9 mouse cellular contexts compared by ENCODE assay signal in genomic region chr19:61226401-61226927, GRCm38 (mm10). TPM values are rescaled to one million over a fixed set of nuclear protein-coding genes. Genes with fewer than 3 reads are reported as not detected.
DNase-seq lines count a peak whose midpoint lies in the region; ATAC-seq lines count a peak whose summit lies in the region.
"Had no signal": no experiment of that assay in that cellular context is flagged by ENCODE, and none has a peak within 500 bp of the region (broad histone marks: within the 10 kb centered on the region; RNA-seq: fewer than 3 reads in every experiment).

No protein-coding gene starts in this region.

- peak; percentile 35 to 42 for DNase-seq in heart, adult 18-20 months
- DNase-seq in heart, adult 11 months: no peak
- DNase-seq in embryo, embryonic 10.5 days (ENCODE audit: low spot score): peak; percentile 83
- DNase-seq in heart, embryonic 10.5 days (ENCODE audit: low spot score): no peak
- peak; percentile 40 to 49 for DNase-seq in kidney, adult 8-10 months
- peak; percentile 72 for DNase-seq in liver
- DNase-seq in spleen, postnatal 4 days (ENCODE audit: low spot score in 2 of 2): peak; percentile 71 to 86

- peak; percentile 67 for ATAC-seq in midbrain, embryonic 15.5 days (replicated peaks)

- peaks cover 8% of the 10 kb centered on the region; the same call in 1 of the 2 replicates for H3K9me3 ChIP-seq in heart, embryonic 10.5 days
- H3K9me3 ChIP-seq in midbrain, embryonic 15.5 days: no peaks in the 10 kb centered on the region

- H3K4me1 ChIP-seq in heart, embryonic 10.5 days: peaks cover 26% of the 10 kb centered on the region
- H3K4me1 ChIP-seq in midbrain, embryonic 15.5 days: peaks cover 7% of the 10 kb centered on the region; the same call in 1 of the 2 replicates

- peak overlapping the region; percentile 71 for H3K4me2 ChIP-seq in midbrain, embryonic 15.5 days

- H3K4me3 ChIP-seq in heart, embryonic 10.5 days: peak overlapping the region; percentile 79
- peak overlapping the region; percentile 57 for H3K4me3 ChIP-seq in midbrain, embryonic 15.5 days

- 4% methylated on average over 69 of the region's 71 CpGs for WGBS in heart, embryonic 10.5 days
- WGBS in midbrain, embryonic 15.5 days: 2% methylated on average over 70 of the region's 71 CpGs

- H3K27me3 ChIP-seq in heart, embryonic 10.5 days (ENCODE audit: insufficient read depth, poor library complexity, severe bottlenecking): no peaks in the 10 kb centered on the region
- no peaks in the 10 kb centered on the region for H3K27me3 ChIP-seq in midbrain, embryonic 15.5 days (replicated peaks)
- H3K27me3 ChIP-seq: CH12.LX had no signal

- H3K27ac ChIP-seq in heart, embryonic 10.5 days: peak overlapping the region; percentile 94
- peak overlapping the region; percentile 93 for H3K27ac ChIP-seq in midbrain, embryonic 15.5 days

- peak overlapping the region; percentile 26 for H3K9ac ChIP-seq in midbrain, embryonic 15.5 days

- H3K36me3 ChIP-seq in heart, embryonic 10.5 days: 0 out of 2 replicates have a peak, but pooled peaks cover 6% of the 10 kb centered on the region
- H3K36me3 ChIP-seq in midbrain, embryonic 15.5 days (replicated peaks): no peaks in the 10 kb centered on the region

RNA-seq across cellular contexts. Expression of gene Csf2ra, which starts 1.8 kb away (rescaled TPM):
- total RNA-seq in heart, adult 18-20 months (2021): 1 to 10 TPM; 5.8 to 5.9 TPM
- 27.9 and 28.1 TPM in 2 replicates for polyA plus RNA-seq in heart, embryonic 10.5 days (2016; fragmentation: Nextera tagmentation; extraction: Ambion mirVana)
- polyA plus RNA-seq in midbrain, embryonic 15.5 days (2015; fragmentation: Nextera tagmentation; extraction: Ambion mirVana): 63.1 and 78.9 TPM in 2 replicates

RNA-seq across cellular contexts. Expression of gene Gm6020, which starts 42.8 kb away (rescaled TPM):
- total RNA-seq in heart, adult 18-20 months (2021): not detected
- not detected in 2 replicates for polyA plus RNA-seq in heart, embryonic 10.5 days (2016; fragmentation: Nextera tagmentation; extraction: Ambion mirVana)
- polyA plus RNA-seq in midbrain, embryonic 15.5 days (2015; fragmentation: Nextera tagmentation; extraction: Ambion mirVana): not detected in 2 replicates
- total RNA-seq: CH12.LX had no signal

RNA-seq across cellular contexts. Expression of gene Gm7102, which starts 50.4 kb away (rescaled TPM):
- under 1 TPM in 1 of 2 experiments, not detected in 1; 0.17 TPM for total RNA-seq in heart, adult 18-20 months (2021)
- polyA plus RNA-seq in heart, embryonic 10.5 days (2016; fragmentation: Nextera tagmentation; extraction: Ambion mirVana): 0.09 and 0.10 TPM in 2 replicates
- 0.22 TPM in 1 of 2 replicates, not detected in the other for polyA plus RNA-seq in midbrain, embryonic 15.5 days (2015; fragmentation: Nextera tagmentation; extraction: Ambion mirVana)

Comparison
In these comparisons a context has a peak if more than half of its experiments do, and no peak if none do; other contexts are left out.
1. DNase-seq: peak in heart, adult 18-20 months (2 of 2), embryo, embryonic 10.5 days (single experiment), kidney, adult 8-10 months (2 of 2), liver (single experiment) and spleen, postnatal 4 days (2 of 2); none in heart, adult 11 months (single experiment) and heart, embryonic 10.5 days (single experiment).